Comparison of ENCODE assay signal across 7 mouse cellular contexts in the genomic region with DNA sequence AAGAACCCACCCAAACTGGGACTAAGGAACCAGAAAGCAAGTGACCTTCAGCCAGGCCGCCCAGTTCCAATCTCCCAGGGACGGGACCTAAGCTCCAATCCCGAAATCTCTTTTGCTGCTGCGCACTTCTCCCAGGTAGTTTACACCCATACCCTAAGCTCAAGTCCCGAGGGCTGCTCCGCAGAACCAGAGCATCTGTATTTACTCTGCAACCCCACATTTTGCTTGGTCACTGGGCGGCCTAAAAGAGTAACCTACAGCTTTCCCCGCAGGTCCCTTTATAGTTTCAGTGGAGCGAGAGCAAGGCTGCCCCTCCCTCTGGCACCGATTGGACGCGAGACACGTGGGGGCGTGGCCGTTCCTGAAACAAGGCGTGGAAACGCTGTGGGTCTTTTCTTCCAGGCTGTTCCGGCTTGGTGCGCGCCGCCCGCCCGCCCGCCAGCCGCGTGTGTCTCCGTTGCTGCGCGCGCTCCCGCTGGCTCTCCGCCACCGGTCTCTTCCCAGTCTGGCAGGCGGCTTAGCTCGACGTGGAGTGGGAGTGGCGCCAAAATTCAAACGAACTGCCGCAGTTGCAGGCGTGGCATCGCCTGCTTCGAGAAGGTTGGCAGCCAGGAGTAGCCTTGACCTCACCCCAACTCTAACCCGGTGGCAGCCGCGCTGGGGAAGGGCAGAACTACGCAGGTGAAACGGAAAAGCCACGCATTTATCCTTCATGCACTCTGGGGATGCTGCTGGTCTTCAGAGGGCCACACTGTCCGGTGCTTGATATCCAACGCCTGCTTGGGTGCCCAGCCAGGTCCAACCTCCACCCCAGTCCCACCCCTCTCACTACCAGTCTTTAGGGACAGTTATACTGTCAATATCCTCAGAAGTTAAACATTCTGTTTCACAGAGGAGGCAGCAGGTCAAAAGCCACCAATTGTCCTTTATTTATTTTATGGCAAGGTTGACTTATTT. TPM values are rescaled to one million over a fixed set of nuclear protein-coding genes. Genes with fewer than 3 reads are reported as not detected.
DNase-seq lines count a peak whose midpoint lies in the region; ATAC-seq lines count a peak whose summit lies in the region.
"Not testable (repeated sequence)": the region's sequence is repeated elsewhere in the genome, so short reads cannot be mapped to it uniquely, and the experiment has no call there.

No protein-coding gene starts in this region.

- peak; percentile 100 for DNase-seq in adrenal gland, postnatal 10 days
- DNase-seq in embryonic facial prominence, embryonic 11.5 days (ENCODE audit: low spot score) = peak; percentile 90
- DNase-seq in heart, adult 11 months = peak; percentile 100
- DNase-seq in kidney, adult 18-20 months = peak; percentile 100
- peak; percentile 93 for DNase-seq in limb, embryonic 11.5 days (ENCODE audit: low spot score)
- peak; percentile 94 for DNase-seq in midbrain, embryonic 14.5 days
- DNase-seq in spleen, adult 18-20 months = peak; percentile 88 to 93

- H3K4me1 ChIP-seq in embryonic facial prominence, embryonic 11.5 days (ENCODE audit: control insufficient read depth, insufficient read depth, low read length); limb, embryonic 11.5 days (ENCODE audit: control insufficient read depth, insufficient read depth, low read length); midbrain, embryonic 14.5 days (ENCODE audit: control insufficient read depth, insufficient read depth, low read length): not testable (repeated sequence)

- H3K36me3 ChIP-seq in embryonic facial prominence, embryonic 11.5 days (replicated peaks; ENCODE audit: control insufficient read depth, insufficient read depth, low read depth, low read length); limb, embryonic 11.5 days (ENCODE audit: control insufficient read depth, insufficient read depth, low read length); midbrain, embryonic 14.5 days (ENCODE audit: control insufficient read depth, insufficient read depth, low read length): not testable (repeated sequence)

- H3K27me3 ChIP-seq in embryonic facial prominence, embryonic 11.5 days (ENCODE audit: control insufficient read depth, insufficient read depth, low read length); limb, embryonic 11.5 days (ENCODE audit: control insufficient read depth, insufficient read depth, low read length); midbrain, embryonic 14.5 days (ENCODE audit: control insufficient read depth, insufficient read depth, low read length): not testable (repeated sequence)

- ATAC-seq in embryonic facial prominence, embryonic 11.5 days (replicated peaks; ENCODE audit: insufficient number of reproducible peaks, low FRiP score, low TSS enrichment, low read depth) = peak; percentile 97
- peak; percentile 98 for ATAC-seq in limb, embryonic 11.5 days (ENCODE audit: insufficient number of reproducible peaks, low FRiP score, low TSS enrichment, low read depth)
- peak; percentile 99 for ATAC-seq in midbrain, embryonic 14.5 days (ENCODE audit: low FRiP score, low TSS enrichment)

- not testable (repeated sequence) for H3K27ac ChIP-seq in embryonic facial prominence, embryonic 11.5 days (replicated peaks; ENCODE audit: low read depth, low read length); limb, embryonic 11.5 days (replicated peaks; ENCODE audit: low read depth, low read length); midbrain, embryonic 14.5 days (replicated peaks; ENCODE audit: low read depth, low read length)

- 0 out of 2 replicates have a peak overlapping the region, but pooled peaks have one; percentile 22 for H3K9ac ChIP-seq in embryonic facial prominence, embryonic 11.5 days (replicated peaks; ENCODE audit: low read length)
- H3K9ac ChIP-seq in limb, embryonic 11.5 days (ENCODE audit: low read length); midbrain, embryonic 14.5 days (replicated peaks; ENCODE audit: low read length): not testable (repeated sequence)

- peak overlapping the region; percentile 27 for H3K4me3 ChIP-seq in embryonic facial prominence, embryonic 11.5 days (ENCODE audit: low read depth, low read length)
- H3K4me3 ChIP-seq in limb, embryonic 11.5 days (ENCODE audit: low read depth, low read length) = peak overlapping the region; percentile 30
- H3K4me3 ChIP-seq in midbrain, embryonic 14.5 days (replicated peaks; ENCODE audit: low read depth, low read length) = peak overlapping the region; percentile 34

- H3K9me3 ChIP-seq in embryonic facial prominence, embryonic 11.5 days (replicated peaks; ENCODE audit: control insufficient read depth, low read length); limb, embryonic 11.5 days (ENCODE audit: control insufficient read depth, low read length); midbrain, embryonic 14.5 days (ENCODE audit: control insufficient read depth, low read length): not testable (repeated sequence)

- WGBS in embryonic facial prominence, embryonic 11.5 days = under 1% methylated on average over 43 of the region's 50 CpGs
- under 1% methylated on average over 45 of the region's 50 CpGs for WGBS in limb, embryonic 11.5 days
- whole genome bisulfite sequencing in midbrain, embryonic 14.5 days = under 1% methylated on average over 46 of the region's 50 CpGs

- H3K4me2 ChIP-seq in embryonic facial prominence, embryonic 11.5 days (ENCODE audit: low read depth, low read length) = peak overlapping the region; percentile 44
- peak overlapping the region; percentile 43 for H3K4me2 ChIP-seq in limb, embryonic 11.5 days (ENCODE audit: low read depth, severe bottlenecking)
- H3K4me2 ChIP-seq in midbrain, embryonic 14.5 days (ENCODE audit: low read length) = peak overlapping the region; percentile 52

RNA-seq across cellular contexts. Expression of a gene that starts 18.8 kb away (rescaled TPM):
- under 1 TPM; 0.21 to 0.75 TPM for total RNA-seq in adrenal gland, postnatal 10 days (2021)
- polyA plus RNA-seq in embryonic facial prominence, embryonic 11.5 days (2014; fragmentation: Nextera tagmentation; extraction: Ambion mirVana) = not detected in 2 replicates
- polyA plus RNA-seq in limb, embryonic 11.5 days (2014; fragmentation: Nextera tagmentation; extraction: Ambion mirVana) = not detected in 2 replicates
- 0.20 TPM in 1 of 2 replicates, not detected in the other for polyA plus RNA-seq in midbrain, embryonic 14.5 days (2014; fragmentation: Nextera tagmentation; extraction: Ambion mirVana)

RNA-seq across cellular contexts. Expression of a gene that starts 51.7 kb away (rescaled TPM):
- 10 to 100 TPM in 1 of 2 experiments, 1 to 10 TPM in 1; 8.8 to 10.1 TPM for total RNA-seq in adrenal gland, postnatal 10 days (2021)
- polyA plus RNA-seq in embryonic facial prominence, embryonic 11.5 days (2014; fragmentation: Nextera tagmentation; extraction: Ambion mirVana) = 8.2 and 9.0 TPM in 2 replicates
- 9.0 and 10.3 TPM in 2 replicates for polyA plus RNA-seq in limb, embryonic 11.5 days (2014; fragmentation: Nextera tagmentation; extraction: Ambion mirVana)
- polyA plus RNA-seq in midbrain, embryonic 14.5 days (2014; fragmentation: Nextera tagmentation; extraction: Ambion mirVana) = 16.5 and 20.2 TPM in 2 replicates
